Mouse (Mus musculus): ENCODE data around the gene Ccser2. TPM values are rescaled to one million over a fixed set of nuclear protein-coding genes. Genes with fewer than 3 reads are reported as not detected.

Ccser2 gene
- polyA plus RNA-seq, 1 experiment from 2014 or later, result 32.3 TPM

DNA sequence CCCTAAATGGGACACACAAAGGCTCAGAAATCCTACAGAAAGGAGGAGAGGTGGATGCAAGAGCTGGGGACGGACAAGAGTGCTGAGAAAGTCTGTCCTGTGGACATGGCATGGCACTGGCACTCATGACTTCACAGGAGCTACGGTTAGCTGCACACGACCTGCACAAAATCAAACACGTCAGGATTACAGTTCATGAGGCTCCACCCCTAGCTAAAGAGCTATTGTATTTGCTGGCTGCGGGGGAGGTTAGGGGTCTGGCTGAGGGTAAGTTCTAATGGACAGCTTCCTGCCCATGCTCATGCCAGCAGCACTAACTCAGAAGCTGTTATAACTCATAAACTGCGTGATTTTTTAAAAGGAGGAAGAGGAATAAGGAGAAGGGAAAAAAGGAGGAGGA, 56.8 kb downstream of the Ccser2 start:
- WGBS, result 62% methylated on average over 6 of the region's 6 CpGs
- no peaks in the 10 kb centered on the region for H3K27me3 ChIP-seq
- H3K4me2 ChIP-seq, result no peak overlapping the region

DNA sequence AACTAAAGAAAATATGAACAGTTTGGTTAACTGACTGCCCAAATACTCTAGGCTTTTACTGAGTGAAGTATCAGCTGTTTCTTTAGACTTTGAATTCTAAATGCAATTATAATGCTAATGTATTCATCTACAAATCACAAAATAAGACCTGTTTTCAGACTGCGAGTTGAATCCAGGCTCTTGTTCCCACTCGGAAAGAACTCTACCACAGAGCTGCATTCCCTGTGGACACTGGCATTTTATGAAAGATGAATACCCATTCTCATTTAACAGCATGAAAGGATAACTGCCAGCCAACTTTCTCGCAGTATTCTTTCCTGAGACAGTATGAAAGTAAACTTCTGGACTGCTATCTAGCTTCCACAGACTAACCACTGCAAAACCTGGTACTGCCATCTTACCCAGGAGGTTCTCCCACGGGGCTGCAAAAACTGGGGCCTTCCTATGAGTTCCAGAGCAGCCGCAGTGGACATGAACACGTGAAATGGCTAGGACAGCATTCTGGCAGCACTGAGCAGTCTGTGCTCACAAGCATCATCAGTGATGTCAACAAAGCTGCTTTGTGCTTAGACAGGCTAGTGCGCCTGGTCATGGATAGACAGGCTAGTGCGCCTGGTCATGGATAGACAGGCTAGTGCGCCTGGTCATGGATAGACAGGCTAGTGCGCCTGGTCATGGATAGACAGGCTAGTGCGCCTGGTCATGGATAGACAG, 62.6 kb downstream of the Ccser2 start:
- peaks cover 15% of the 10 kb centered on the region; the same call in 1 of the 2 replicates for H3K36me3 ChIP-seq
- H3K27me3 ChIP-seq, result no peaks in the 10 kb centered on the region
- no peaks in the 10 kb centered on the region for H3K9me3 ChIP-seq
- no peak overlapping the region for H3K9ac ChIP-seq (replicated peaks)
- H3K4me1 ChIP-seq (replicated peaks), result no peaks in the 10 kb centered on the region
- H3K27ac ChIP-seq, result no peak overlapping the region
- no peak overlapping the region for H3K4me3 ChIP-seq (replicated peaks)
- WGBS, result 93% methylated on average over 11 of the region's 11 CpGs
- H3K4me2 ChIP-seq, result no peak overlapping the region
- ATAC-seq (ENCODE audit: insufficient number of reproducible peaks, insufficient read depth, low FRiP score, low TSS enrichment, low read depth), result no peak

More for the DNA sequence above, 56.8 kb downstream of the Ccser2 start:
- ATAC-seq (ENCODE audit: insufficient number of reproducible peaks, insufficient read depth, low FRiP score, low TSS enrichment, low read depth), result no peak
- Histone ChIP-seq H3K9ac (replicated peaks) (no peak overlapping the region), H3K27ac (no peak overlapping the region), H3K4me1 (replicated peaks) (peaks cover 5% of the 10 kb centered on the region; the same call in 1 of the 2 replicates), H3K36me3 (peaks cover 12% of the 10 kb centered on the region; the same call in 1 of the 2 replicates), H3K4me3 (replicated peaks) (no peak overlapping the region), H3K9me3 (no peaks in the 10 kb centered on the region)

DNA sequence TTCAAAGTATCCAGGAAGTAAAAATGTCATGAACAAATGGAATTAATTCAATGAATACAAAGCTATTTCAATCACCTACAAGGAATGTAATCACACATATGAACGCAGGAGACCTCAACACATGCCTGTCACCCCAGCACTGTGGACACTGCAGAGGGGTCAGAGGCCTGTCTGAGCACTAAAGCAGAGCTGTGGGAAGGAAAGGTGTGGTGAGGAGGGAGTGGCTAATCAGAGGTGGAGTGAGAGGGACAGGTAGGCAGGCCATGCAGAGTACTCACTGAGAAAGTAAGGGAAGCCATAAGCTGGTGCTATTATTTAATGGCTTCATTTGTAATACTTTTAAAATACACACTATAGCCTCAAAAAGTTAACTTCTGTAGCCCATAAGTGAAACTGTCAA, 64.4 kb downstream of the Ccser2 start:
- no peaks in the 10 kb centered on the region for H3K9me3 ChIP-seq
- no peak overlapping the region for H3K27ac ChIP-seq
- H3K4me2 ChIP-seq, result no peak overlapping the region
- no peak overlapping the region for H3K9ac ChIP-seq (replicated peaks)
- H3K27me3 ChIP-seq, result no peaks in the 10 kb centered on the region
- 88% methylated on average over 1 of the region's 1 CpGs for WGBS
- H3K36me3 ChIP-seq, result peaks cover 24% of the 10 kb centered on the region; the same call in 1 of the 2 replicates
- no peak overlapping the region for H3K4me3 ChIP-seq (replicated peaks)
- no peak for ATAC-seq (ENCODE audit: insufficient number of reproducible peaks, insufficient read depth, low FRiP score, low TSS enrichment, low read depth)
- H3K4me1 ChIP-seq (replicated peaks), result no peaks in the 10 kb centered on the region

DNA sequence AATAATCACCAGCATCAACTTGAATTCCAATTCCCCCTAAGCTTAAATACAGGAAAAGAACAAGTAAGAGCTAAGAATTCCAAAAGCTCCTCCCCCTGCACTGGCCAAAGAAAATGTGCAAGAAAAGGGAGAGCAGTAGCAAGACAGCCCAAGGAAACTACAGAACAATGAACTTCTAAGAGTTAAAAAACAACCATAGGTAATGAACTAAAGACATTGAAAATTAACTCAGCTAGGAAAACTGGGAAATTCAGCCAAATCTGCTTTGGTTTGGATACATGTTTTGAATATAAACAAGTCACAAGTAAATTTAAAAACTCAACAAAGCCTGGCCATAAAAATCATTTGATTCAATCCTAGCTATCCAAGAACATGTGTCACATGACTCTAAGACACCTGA, 67.7 kb downstream of the Ccser2 start:
- H3K4me1 ChIP-seq (replicated peaks), result no peaks in the 10 kb centered on the region
- H3K4me3 ChIP-seq (replicated peaks), result no peak overlapping the region
- H3K27ac ChIP-seq, result no peak overlapping the region
- no peaks in the 10 kb centered on the region for H3K9me3 ChIP-seq
- H3K9ac ChIP-seq (replicated peaks), result no peak overlapping the region
- H3K27me3 ChIP-seq, result no peaks in the 10 kb centered on the region
- H3K4me2 ChIP-seq, result no peak overlapping the region
- peaks cover 12% of the 10 kb centered on the region; the same call in 1 of the 2 replicates for H3K36me3 ChIP-seq
- no peak for ATAC-seq (ENCODE audit: insufficient number of reproducible peaks, insufficient read depth, low FRiP score, low TSS enrichment, low read depth)

DNA sequence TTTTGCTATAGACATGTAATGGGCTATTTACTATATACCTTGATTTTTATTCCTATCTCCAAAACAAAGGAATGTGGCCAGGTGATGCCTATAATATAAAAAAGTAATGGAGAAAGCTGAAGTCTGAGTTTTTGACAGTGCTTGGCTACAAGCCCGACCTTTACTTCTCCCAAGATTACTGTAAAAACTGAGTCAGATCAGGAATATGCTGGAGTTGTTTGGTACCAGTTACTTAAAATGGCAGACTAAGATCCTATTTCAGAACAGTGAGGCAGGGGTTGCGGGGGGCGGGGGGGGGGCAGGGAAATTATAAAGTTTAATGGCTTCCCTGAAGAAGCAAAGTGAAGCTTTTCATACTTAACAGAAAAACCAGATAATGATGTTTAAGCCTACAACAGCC, 73.9 kb downstream of the Ccser2 start:
- no peak overlapping the region for H3K4me3 ChIP-seq (replicated peaks)
- no peak overlapping the region for H3K4me2 ChIP-seq
- ATAC-seq (ENCODE audit: insufficient number of reproducible peaks, insufficient read depth, low FRiP score, low TSS enrichment, low read depth), result no peak
- H3K9ac ChIP-seq (replicated peaks), result no peak overlapping the region
- 77% methylated on average over 3 of the region's 3 CpGs for WGBS
- H3K36me3 ChIP-seq, result peaks cover 6% of the 10 kb centered on the region; the same call in 1 of the 2 replicates
- H3K27me3 ChIP-seq, result no peaks in the 10 kb centered on the region
- no peaks in the 10 kb centered on the region; the same call in 1 of the 2 replicates for H3K4me1 ChIP-seq (replicated peaks)
- H3K9me3 ChIP-seq, result no peaks in the 10 kb centered on the region
- no peak overlapping the region for H3K27ac ChIP-seq

DNA sequence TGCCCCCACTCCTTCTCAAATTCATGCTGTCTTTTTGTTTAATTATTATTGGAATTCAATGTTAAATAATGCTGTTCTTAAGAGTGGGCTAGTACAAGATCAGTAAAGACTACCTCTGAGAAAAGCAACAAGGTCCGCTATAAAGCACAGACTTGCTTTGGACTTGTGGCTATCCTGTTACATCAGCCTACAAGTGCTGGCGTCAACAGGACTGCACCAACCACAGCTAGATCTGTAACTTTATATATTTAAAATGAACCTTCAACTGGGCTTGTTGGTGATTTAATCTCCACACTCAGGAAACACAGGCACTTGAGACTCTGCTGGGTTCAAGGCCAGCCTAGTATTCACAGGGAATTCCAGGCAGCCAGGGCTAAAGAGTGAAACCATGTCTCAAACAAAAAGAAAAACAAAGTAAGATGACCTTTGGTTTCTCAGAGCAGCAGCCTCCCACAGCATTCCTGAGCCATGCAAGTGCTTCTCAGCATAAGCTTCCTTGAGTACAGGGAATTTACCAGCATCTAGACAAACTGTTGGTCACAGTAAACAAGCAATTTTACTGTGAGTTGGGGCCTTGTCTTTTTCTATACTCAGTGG, 75.7 kb downstream of the Ccser2 start:
- 75% methylated on average over 2 of the region's 2 CpGs for WGBS
- no peak overlapping the region for H3K27ac ChIP-seq

DNA sequence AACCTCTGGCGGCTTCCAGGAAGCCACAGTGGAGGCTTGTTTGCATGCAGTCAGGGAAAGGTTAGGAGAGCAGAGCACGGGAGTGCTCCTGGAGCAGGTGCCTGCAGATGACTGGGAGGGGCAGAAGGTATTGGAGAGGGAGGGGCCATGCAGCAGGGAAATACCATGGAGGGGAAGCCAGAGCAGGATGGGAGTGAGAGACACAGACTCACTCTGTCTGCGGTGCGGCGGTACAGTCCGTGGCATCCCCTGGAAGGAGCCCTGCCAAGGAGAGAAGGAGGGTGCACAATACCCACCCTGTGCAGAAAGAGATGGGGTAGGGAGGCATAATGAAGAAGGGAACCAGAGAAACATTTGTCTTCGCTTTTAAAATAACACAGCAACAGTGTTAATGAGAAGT, 78.4 kb downstream of the Ccser2 start:
- Histone ChIP-seq H3K36me3 (peaks cover 1% of the 10 kb centered on the region; the same call in 1 of the 2 replicates), H3K27ac (no peak overlapping the region), H3K4me1 (replicated peaks) (no peaks in the 10 kb centered on the region; the same call in 1 of the 2 replicates), H3K27me3 (no peaks in the 10 kb centered on the region), H3K4me2 (no peak overlapping the region), H3K9ac (replicated peaks) (no peak overlapping the region), H3K9me3 (no peaks in the 10 kb centered on the region), H3K4me3 (replicated peaks) (no peak overlapping the region)
- ATAC-seq (ENCODE audit: insufficient number of reproducible peaks, insufficient read depth, low FRiP score, low TSS enrichment, low read depth), result no peak
- WGBS, result 80% methylated on average over 7 of the region's 7 CpGs

More for the DNA sequence above, 75.7 kb downstream of the Ccser2 start:
- no peak for ATAC-seq (ENCODE audit: insufficient number of reproducible peaks, insufficient read depth, low FRiP score, low TSS enrichment, low read depth)
- Histone ChIP-seq H3K9me3 (no peaks in the 10 kb centered on the region), H3K36me3 (no peaks in the 10 kb centered on the region), H3K4me1 (replicated peaks) (no peaks in the 10 kb centered on the region; the same call in 1 of the 2 replicates), H3K4me2 (no peak overlapping the region), H3K27me3 (no peaks in the 10 kb centered on the region), H3K9ac (replicated peaks) (no peak overlapping the region), H3K4me3 (replicated peaks) (no peak overlapping the region)

DNA sequence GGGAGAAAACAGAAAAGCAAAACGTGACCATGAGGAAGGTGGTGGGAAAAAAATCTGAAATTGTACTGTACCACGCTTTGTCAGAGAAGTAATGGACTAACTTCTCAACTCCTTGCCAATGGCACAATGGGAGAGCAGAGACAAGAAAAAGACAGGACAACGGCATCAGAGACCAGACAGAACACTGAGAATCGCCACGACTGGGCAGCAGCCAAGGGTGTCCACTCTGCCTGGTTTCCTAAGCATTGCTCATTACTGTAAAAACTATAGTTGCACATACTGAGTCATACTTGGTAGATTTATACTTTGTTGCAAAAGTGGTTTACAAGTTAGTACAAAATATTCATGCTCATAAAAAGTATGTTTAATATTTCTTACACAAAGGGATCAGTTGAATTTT, 82.9 kb downstream of the Ccser2 start:
- Histone ChIP-seq H3K4me3 (replicated peaks) (no peak overlapping the region), H3K36me3 (peaks cover 8% of the 10 kb centered on the region; the same call in 1 of the 2 replicates), H3K4me2 (no peak overlapping the region), H3K9ac (replicated peaks) (no peak overlapping the region), H3K27me3 (no peaks in the 10 kb centered on the region), H3K4me1 (replicated peaks) (no peaks in the 10 kb centered on the region), H3K27ac (no peak overlapping the region), H3K9me3 (no peaks in the 10 kb centered on the region)
- ATAC-seq (ENCODE audit: insufficient number of reproducible peaks, insufficient read depth, low FRiP score, low TSS enrichment, low read depth), result no peak
- WGBS, result 88% methylated on average over 5 of the region's 5 CpGs

DNA sequence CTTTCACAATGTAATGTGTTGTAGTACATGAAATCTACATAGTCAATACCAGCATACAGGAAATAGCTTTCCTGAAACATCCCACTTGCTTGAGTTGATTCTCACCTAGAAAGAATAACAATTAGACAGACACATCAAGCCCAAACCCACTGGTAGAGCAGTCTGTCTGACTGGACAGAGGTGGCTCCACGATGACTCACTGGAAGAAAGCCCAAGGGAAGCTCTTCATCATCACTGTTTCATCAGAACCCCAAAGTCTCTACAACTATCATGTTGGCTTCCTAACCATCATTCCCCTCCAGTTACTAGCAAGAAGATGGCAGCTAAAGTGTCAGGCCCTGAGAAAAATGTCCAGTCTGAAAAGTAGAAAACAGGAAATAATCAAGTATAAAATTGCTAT, 83.5 kb downstream of the Ccser2 start:
- no peak overlapping the region for H3K4me2 ChIP-seq
- H3K9ac ChIP-seq (replicated peaks), result no peak overlapping the region
- H3K27ac ChIP-seq, result no peak overlapping the region
- no peaks in the 10 kb centered on the region for H3K4me1 ChIP-seq (replicated peaks)
- ATAC-seq (ENCODE audit: insufficient number of reproducible peaks, insufficient read depth, low FRiP score, low TSS enrichment, low read depth), result no peak
- H3K27me3 ChIP-seq, result no peaks in the 10 kb centered on the region
- peaks cover 8% of the 10 kb centered on the region; the same call in 1 of the 2 replicates for H3K36me3 ChIP-seq
- WGBS, result 89% methylated on average over 1 of the region's 1 CpGs
- no peak overlapping the region for H3K4me3 ChIP-seq (replicated peaks)
- H3K9me3 ChIP-seq, result no peaks in the 10 kb centered on the region

DNA sequence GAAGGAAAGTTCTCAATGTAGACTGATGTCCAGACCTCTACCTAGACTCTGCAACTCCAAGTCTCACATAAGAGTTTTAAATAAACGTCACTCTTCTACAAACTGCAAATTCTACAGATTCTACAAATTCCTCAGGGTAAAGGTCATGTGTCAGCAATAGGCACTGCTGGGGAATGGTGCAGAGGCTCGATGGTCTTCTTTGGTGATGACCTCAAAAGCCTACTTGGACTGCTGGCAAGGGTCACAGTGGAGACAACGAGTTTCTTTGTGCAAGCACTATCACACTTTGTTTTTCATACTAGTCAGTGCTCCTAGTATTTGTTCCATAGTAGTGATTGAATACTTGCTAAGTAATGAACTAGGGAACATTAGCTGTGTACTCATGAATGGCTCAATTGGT, 85.0 kb downstream of the Ccser2 start:
- H3K9ac ChIP-seq (replicated peaks), result no peak overlapping the region
- H3K4me2 ChIP-seq, result no peak overlapping the region
- no peak for ATAC-seq (ENCODE audit: insufficient number of reproducible peaks, insufficient read depth, low FRiP score, low TSS enrichment, low read depth)
- H3K36me3 ChIP-seq, result peaks cover 18% of the 10 kb centered on the region
- no peaks in the 10 kb centered on the region for H3K4me1 ChIP-seq (replicated peaks)
- no peaks in the 10 kb centered on the region for H3K9me3 ChIP-seq
- H3K4me3 ChIP-seq (replicated peaks), result no peak overlapping the region
- H3K27me3 ChIP-seq, result no peaks in the 10 kb centered on the region
- H3K27ac ChIP-seq, result no peak overlapping the region
- 79% methylated on average over 3 of the region's 3 CpGs for WGBS

DNA sequence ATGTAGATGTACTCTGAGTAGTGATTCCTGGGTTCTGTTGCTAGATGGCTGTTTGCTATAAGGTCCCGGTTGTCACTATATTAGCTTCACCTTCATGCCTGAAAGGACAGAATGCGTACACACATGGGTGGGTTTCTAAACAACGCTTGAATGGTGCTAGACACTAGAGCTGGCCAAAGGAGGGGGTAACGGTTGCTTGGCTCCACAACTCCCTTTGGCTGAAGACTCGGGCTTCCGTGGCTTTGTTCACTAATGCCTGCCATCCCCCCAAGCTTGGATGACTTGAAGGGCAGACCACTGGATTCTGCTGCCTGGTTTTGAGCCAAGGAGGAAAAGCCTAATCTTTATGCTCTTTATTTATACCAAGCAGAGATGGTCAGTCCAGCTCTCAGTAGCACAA, 98.3 kb downstream of the Ccser2 start:
- Histone ChIP-seq H3K4me3 (replicated peaks) (no peak overlapping the region), H3K4me1 (replicated peaks) (no peaks in the 10 kb centered on the region), H3K4me2 (no peak overlapping the region), H3K9me3 (no peaks in the 10 kb centered on the region), H3K27me3 (no peaks in the 10 kb centered on the region), H3K27ac (no peak overlapping the region), H3K9ac (replicated peaks) (no peak overlapping the region), H3K36me3 (no peaks in the 10 kb centered on the region)
- WGBS, result 88% methylated on average over 6 of the region's 6 CpGs
- ATAC-seq (ENCODE audit: insufficient number of reproducible peaks, insufficient read depth, low FRiP score, low TSS enrichment, low read depth), result no peak

All from limb, embryonic 12.5 days (tissue).